Mouse (Mus musculus) midbrain, embryonic 10.5 days (tissue): Measurements from ENCODE around the gene Ptprm. TPM values are rescaled to one million over a fixed set of nuclear protein-coding genes. Genes with fewer than 3 reads are reported as not detected.

ENCODE experiments used
- DNase-seq: peaks from one replicate; pipeline ENCODE4 v3.0.0-alpha.2; 2017; ENCODE audit warnings: low spot score
- H3K27ac ChIP-seq: fragments of 300-500 bp; sonication (generic); replicated peaks from 2 replicates; pipeline ENCODE4 v1.5.1; 2016; ENCODE audit warnings: mild to moderate bottlenecking
- H3K27me3 ChIP-seq: fragments of 300-500 bp; sonication (generic); 2 replicates; pipeline ENCODE4 v1.6.1; 2016; ENCODE audit warnings: low read depth, mild to moderate bottlenecking; ENCODE audit not compliant: poor library complexity, severe bottlenecking
- H3K36me3 ChIP-seq: fragments of 300-500 bp; sonication (generic); 2 replicates; pipeline ENCODE4 v1.6.1; 2016; ENCODE audit warnings: mild to moderate bottlenecking, moderate library complexity
- H3K4me1 ChIP-seq: fragments of 300-500 bp; sonication (generic); 2 replicates; pipeline ENCODE4 v1.6.1; 2016
- H3K4me3 ChIP-seq: fragments of 300-500 bp; sonication (generic); 2 replicates; pipeline ENCODE4 v1.5.1; 2016; ENCODE audit warnings: mild to moderate bottlenecking, moderate library complexity
- H3K9me3 ChIP-seq: fragments of 300-500 bp; sonication (generic); replicated peaks from 2 replicates; pipeline ENCODE4 v1.6.1; 2016; ENCODE audit warnings: mild to moderate bottlenecking
- WGBS: fragments of 180-500 bp; shearing (Covaris S2); methylation state at CpG from one replicate; pipeline ENCODE4 v1.1.7; 2016; 5-methylcytosine and 5-hydroxymethylcytosine counted together
- microRNA-seq: library from miRNA; unstranded; fragments of <30 nt; microRNA quantifications from one replicate; pipeline ENCODE4, GENCODE M21; 2017
- polyA plus RNA-seq: library from polyadenylated mRNA; unstranded; fragments of >200 nt; fragmentation: Nextera tagmentation; extraction: Ambion mirVana; gene quantifications from 2 replicates; pipeline ENCODE4 v1.2.1, GENCODE M21; 2016

The Ptprm gene
- polyA plus RNA-seq, 1 experiment from 2014 or later = 6.4 TPM

DNA sequence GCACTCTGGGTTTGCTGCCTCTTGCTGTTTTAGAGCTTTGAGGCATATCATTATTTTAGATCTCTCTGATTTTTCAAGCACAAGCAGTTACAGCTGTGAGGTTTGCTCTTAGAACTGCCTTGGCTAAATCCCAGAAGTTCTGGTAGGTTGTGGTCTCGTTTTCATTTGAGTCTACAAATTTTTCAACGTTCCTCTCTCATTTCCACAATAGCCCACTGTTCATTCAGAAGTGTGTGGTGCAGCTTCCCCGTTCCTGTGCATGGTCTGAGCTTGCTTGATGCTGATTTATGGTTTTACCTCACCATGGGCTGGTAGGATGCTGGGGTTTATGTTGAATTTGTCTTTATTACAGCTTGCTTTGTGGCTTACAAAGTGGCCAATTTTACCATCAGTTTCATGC lies 695.0 kb downstream of the Ptprm start:
- 80% methylated on average over 3 of the region's 3 CpGs for WGBS
- Histone ChIP-seq H3K9me3 (no peaks in the 10 kb centered on the region), H3K27ac (no peak overlapping the region), H3K36me3 (no peaks in the 10 kb centered on the region), H3K4me1 (no peaks in the 10 kb centered on the region), H3K27me3 (no peaks in the 10 kb centered on the region), H3K4me3 (no peak overlapping the region)
- DNase-seq = no peak

DNA sequence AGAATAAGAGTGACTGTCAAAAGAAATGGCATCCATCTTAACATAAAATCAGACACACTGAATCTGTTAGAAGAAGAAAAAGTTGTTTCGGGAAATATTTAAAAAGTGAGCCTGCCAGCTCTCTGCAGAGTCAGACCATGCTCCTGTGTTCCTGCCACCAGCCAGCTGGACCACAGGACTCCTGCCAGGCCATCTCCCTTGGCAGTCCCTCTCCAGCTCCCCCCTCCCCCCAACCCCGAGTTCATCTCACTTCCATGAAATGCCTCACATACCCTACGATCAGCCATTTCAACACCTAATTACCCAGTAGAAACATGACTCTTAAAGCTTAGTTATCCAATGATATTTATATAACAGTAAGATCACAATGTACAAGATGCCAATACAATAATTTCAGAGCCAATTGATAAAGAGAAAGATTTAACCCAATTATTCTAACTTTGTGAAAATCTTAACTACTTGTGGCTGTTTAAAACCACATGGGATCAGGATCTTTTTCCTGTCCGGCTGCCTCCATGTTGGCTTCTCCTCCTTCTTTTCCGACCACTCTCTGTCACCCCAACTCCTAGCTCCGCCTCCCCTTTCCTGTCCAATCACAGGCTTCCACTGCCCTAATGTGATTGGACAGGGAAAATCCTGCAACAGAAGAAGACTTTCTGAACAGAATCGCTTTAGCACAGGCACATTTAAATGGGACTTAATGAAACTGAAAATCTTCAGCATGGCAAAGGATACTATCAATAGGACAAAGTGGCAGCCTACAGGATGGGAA lies 716.1 kb downstream of the Ptprm start:
- Histone ChIP-seq H3K4me1 (no peaks in the 10 kb centered on the region), H3K9me3 (no peaks in the 10 kb centered on the region), H3K27ac (no peak overlapping the region), H3K27me3 (no peaks in the 10 kb centered on the region), H3K4me3 (no peak overlapping the region), H3K36me3 (no peaks in the 10 kb centered on the region)
- no peak for DNase-seq
- WGBS = 87% methylated on average over 7 of the region's 7 CpGs

GRCm38 (mm10) chr17:66619996-66620656 lies 734.1 kb downstream of the Ptprm start:
- 88% methylated on average over 13 of the region's 13 CpGs for WGBS
- Histone ChIP-seq H3K4me3 (no peak overlapping the region), H3K9me3 (no peaks in the 10 kb centered on the region), H3K36me3 (no peaks in the 10 kb centered on the region), H3K27me3 (no peaks in the 10 kb centered on the region), H3K4me1 (no peaks in the 10 kb centered on the region), H3K27ac (no peak overlapping the region)
- DNase-seq = no peak

- no peak for DNase-seq
- Histone ChIP-seq H3K4me1 (no peaks in the 10 kb centered on the region), H3K4me3 (no peak overlapping the region), H3K27ac (no peak overlapping the region), H3K27me3 (no peaks in the 10 kb centered on the region), H3K36me3 (no peaks in the 10 kb centered on the region), H3K9me3 (no peaks in the 10 kb centered on the region)
- WGBS = 91% methylated on average over 3 of the region's 3 CpGs
Observed at GRCm38 (mm10) chr17:66619255-66619826, 734.9 kb downstream of the Ptprm start.

Small RNAs within 50 kb of the gene (microRNA-seq; reads per million reads assigned to microRNA genes)
- gene Mir5709 = not detected
